Mouse (Mus musculus) cortical plate, adult 2 months (tissue): ENCODE measurements around the gene Lrrc71.

Experiments used
- CTCF ChIP-seq: fragments of 200-500 bp; IDR thresholded peaks from 2 replicates; pipeline ENCODE4 v1.5.1; 2011; ENCODE audit warnings: mild to moderate bottlenecking, control low read depth, low read length; ENCODE audit not compliant: insufficient read depth; ENCODE audit errors: extremely low read depth
- POLR2A ChIP-seq: fragments of 200-500 bp; IDR thresholded peaks from 2 replicates; pipeline ENCODE4 v1.6.1; 2011; ENCODE audit warnings: mild to moderate bottlenecking, low read length, control low read depth; ENCODE audit not compliant: insufficient read depth; ENCODE audit errors: extremely low read depth

GRCm38 (mm10) chr3:87763683-87764289 is 15.4 kb upstream of the Lrrc71 start:
- no peak for TF ChIP-seq CTCF
- no peak for TF ChIP-seq POLR2A
